Mouse (Mus musculus) liver, embryonic 12.5 days (tissue): ENCODE results near the gene Myo9a. TPM values are rescaled to one million over a fixed set of nuclear protein-coding genes. Genes with fewer than 3 reads are reported as not detected.
A peak's percentile ranks its signal among the peaks of the same experiment; 100 is the strongest.

ENCODE experiments used
- ATAC-seq: fragments of 200-750 bp; cut with Nextera tagmentation; 2 replicates; pipeline ENCODE4 v1.8.0; 2017; ENCODE audit warnings: moderate number of reproducible peaks, mild to moderate bottlenecking, moderate library complexity
- H3K27ac ChIP-seq: fragments of 300-500 bp; sonication (generic); 2 replicates; pipeline ENCODE4 v1.5.1; 2016; ENCODE audit warnings: mild to moderate bottlenecking
- H3K27me3 ChIP-seq: fragments of 300-500 bp; sonication (generic); replicated peaks from 2 replicates; pipeline ENCODE4 v1.6.1; 2016; ENCODE audit warnings: mild to moderate bottlenecking, moderate library complexity
- H3K36me3 ChIP-seq: fragments of 300-500 bp; sonication (generic); 2 replicates; pipeline ENCODE4 v1.6.1; 2016; ENCODE audit warnings: mild to moderate bottlenecking, moderate library complexity
- H3K4me1 ChIP-seq: fragments of 300-500 bp; sonication (generic); 2 replicates; pipeline ENCODE4 v1.6.1; 2016
- H3K4me2 ChIP-seq: fragments of 300-500 bp; sonication (generic); 2 replicates; pipeline ENCODE4 v1.6.1; 2016; ENCODE audit warnings: mild to moderate bottlenecking, moderate library complexity
- H3K4me3 ChIP-seq: fragments of 300-500 bp; sonication (generic); 2 replicates; pipeline ENCODE4 v1.5.1; 2016; ENCODE audit warnings: mild to moderate bottlenecking, moderate library complexity
- H3K9ac ChIP-seq: fragments of 300-500 bp; sonication (generic); 2 replicates; pipeline ENCODE4 v1.6.1; 2016; ENCODE audit warnings: mild to moderate bottlenecking, moderate library complexity
- H3K9me3 ChIP-seq: fragments of 300-500 bp; sonication (generic); replicated peaks from 2 replicates; pipeline ENCODE4 v1.6.1; 2016; ENCODE audit warnings: mild to moderate bottlenecking, moderate library complexity
- WGBS: fragments of 180-500 bp; shearing (Covaris S2); methylation state at CpG from one replicate; pipeline ENCODE4 v1.1.7; 2016; ENCODE audit not compliant: insufficient replicate concordance; 5-methylcytosine and 5-hydroxymethylcytosine counted together
- polyA plus RNA-seq: library from polyadenylated mRNA; unstranded; fragments of >200 nt; fragmentation: Nextera tagmentation; extraction: Ambion mirVana; gene quantifications from 2 replicates; pipeline ENCODE4 v1.2.1, GENCODE M21; 2016

Gene Myo9a
- polyA plus RNA-seq, 1 experiment from 2014 or later: 4.9 TPM

DNA sequence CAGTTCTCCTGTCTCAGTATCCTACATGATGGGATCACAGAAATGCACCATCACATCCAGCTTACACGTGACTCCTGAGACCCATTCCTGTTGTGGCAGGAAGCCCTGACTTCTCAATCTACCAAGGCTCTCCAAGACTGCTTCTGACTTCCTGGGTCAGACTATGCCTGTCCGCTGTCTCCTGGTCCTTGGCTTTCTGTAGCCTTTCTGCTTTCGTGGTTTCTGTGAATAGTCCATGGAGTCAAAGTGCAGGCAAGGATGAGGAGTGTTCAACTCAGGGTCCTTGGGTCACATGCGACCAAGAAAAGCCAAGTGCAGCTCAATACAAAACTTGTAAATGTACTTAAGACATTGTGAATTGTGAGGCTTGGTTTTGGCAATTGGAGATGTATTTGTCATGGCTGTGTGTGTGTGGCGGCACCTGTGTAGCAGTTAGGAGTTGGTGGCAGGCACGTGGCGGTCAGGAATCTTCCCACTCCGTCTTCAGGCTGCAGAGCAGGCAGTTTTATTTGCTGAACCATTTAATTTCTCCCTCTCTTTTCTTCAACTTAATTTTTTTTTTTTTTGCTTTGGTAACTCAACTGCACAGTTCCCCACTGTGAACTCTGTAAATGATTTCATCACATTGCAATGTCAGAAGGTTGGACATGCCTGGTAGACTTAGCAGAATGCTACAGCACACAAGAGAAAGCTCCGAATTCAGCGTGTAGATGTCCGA is 23.0 kb upstream of the Myo9a start:
- ATAC-seq: no peak
- Histone ChIP-seq H3K36me3 (no peaks in the 10 kb centered on the region), H3K4me1 (0 out of 2 replicates have a peak, but pooled peaks cover 3% of the 10 kb centered on the region), H3K4me3 (no peak overlapping the region), H3K27ac (no peak overlapping the region), H3K9ac (no peak overlapping the region), H3K4me2 (no peak overlapping the region), H3K27me3 (0 out of 2 replicates have a peak, but pooled peaks cover 4% of the 10 kb centered on the region), H3K9me3 (no peaks in the 10 kb centered on the region)
- 70% methylated on average over 11 of the region's 11 CpGs for WGBS

DNA sequence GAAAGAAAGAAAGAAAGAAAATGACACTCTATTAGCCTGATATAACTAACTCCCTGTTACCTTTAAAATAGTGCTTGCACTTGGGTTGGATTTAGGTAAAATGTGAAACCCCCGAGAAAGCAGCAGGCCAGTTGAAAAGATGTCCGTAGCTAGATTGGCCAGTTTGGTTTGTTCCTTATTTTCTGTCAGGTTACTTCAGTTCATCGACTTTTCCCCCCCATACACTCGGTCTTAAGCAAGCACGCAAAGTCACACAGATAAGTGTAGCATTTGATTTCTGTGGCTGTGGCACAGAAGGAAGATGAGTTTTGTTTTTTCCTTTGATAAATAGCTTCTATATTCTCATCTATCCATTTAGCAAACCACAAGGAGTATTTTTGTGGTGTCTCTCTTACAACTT is 19.6 kb upstream of the Myo9a start:
- Histone ChIP-seq H3K4me3 (no peak overlapping the region), H3K9me3 (no peaks in the 10 kb centered on the region), H3K27me3 (0 out of 2 replicates have a peak, but pooled peaks cover 4% of the 10 kb centered on the region), H3K36me3 (no peaks in the 10 kb centered on the region), H3K27ac (no peak overlapping the region), H3K4me2 (no peak overlapping the region), H3K4me1 (peaks cover 6% of the 10 kb centered on the region), H3K9ac (no peak overlapping the region)
- no peak for ATAC-seq
- WGBS: 60% methylated on average over 5 of the region's 5 CpGs

DNA sequence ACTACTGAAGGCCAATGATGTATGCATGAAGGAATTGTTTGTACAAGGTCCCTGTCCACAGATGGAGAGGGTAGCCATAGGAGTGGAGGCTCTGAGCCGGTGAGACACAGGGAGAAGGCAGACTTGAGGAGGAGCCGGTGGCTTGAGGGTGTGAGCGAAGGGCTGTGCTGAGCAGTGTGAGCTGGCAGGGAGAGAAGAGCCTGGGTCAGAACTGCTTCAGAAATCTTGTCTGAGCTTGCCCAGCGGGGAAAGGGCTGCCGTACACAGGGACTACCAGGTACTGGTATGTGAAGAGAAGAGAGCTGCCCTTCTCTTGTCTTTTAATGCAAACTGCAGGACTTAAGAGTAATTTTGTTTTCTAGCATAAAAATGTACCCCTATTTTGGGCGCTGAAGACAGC is 17.6 kb upstream of the Myo9a start:
- ATAC-seq: no peak
- Histone ChIP-seq H3K27me3 (no peaks in the 10 kb centered on the region), H3K36me3 (no peaks in the 10 kb centered on the region), H3K9me3 (no peaks in the 10 kb centered on the region), H3K4me2 (no peak overlapping the region), H3K4me3 (no peak overlapping the region), H3K27ac (no peak overlapping the region), H3K9ac (no peak overlapping the region), H3K4me1 (peaks cover 6% of the 10 kb centered on the region)
- WGBS: 63% methylated on average over 6 of the region's 6 CpGs

DNA sequence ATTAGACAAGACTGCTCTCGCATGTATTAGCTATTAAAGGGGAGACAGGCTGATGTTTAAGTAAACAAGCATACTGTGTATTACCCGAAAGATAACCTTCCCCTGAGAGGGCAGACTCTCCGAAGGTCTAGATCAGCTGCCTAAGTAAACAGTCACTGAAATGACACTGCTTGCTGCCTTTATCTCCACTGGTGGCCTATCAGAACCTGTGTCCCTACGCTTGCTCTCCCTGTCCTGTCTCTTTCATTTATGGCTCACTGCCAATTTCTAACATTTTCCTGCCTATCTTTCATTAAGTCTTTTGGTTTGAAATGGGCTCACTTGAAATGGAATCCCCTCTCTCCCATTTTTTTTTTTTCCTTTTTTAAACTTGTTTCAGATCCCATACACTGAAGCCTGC is 15.3 kb upstream of the Myo9a start:
- Histone ChIP-seq H3K27ac (no peak overlapping the region), H3K9ac (no peak overlapping the region), H3K27me3 (no peaks in the 10 kb centered on the region), H3K4me2 (no peak overlapping the region), H3K4me1 (peaks cover 6% of the 10 kb centered on the region), H3K9me3 (no peaks in the 10 kb centered on the region), H3K36me3 (no peaks in the 10 kb centered on the region), H3K4me3 (no peak overlapping the region)
- ATAC-seq: peak; percentile 59; the same call in 1 of the 2 replicates
- WGBS: 29% methylated on average over 4 of the region's 4 CpGs

DNA sequence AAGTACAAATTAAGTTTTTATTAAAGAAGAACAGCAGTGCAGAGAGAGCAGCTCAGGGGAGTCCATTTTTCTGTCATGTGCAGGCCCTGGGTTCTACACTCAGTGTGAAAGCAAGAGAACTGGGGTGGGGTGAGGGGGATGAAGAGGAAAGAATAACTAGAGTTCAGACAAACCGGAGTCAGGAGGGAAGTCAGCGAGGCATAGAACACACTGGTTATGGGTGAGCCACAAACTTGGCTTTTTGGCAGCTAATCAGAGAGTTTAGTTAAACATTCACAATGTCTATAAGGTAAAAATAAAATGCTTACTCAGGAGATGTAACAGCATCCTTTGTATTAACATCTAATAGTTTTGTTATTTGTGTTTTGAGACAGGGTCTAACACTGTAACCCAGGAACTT is 10.1 kb upstream of the Myo9a start:
- no peaks in the 10 kb centered on the region for H3K9me3 ChIP-seq
- H3K36me3 ChIP-seq: no peaks in the 10 kb centered on the region
- peaks cover 12% of the 10 kb centered on the region for H3K4me1 ChIP-seq
- no peak for ATAC-seq
- H3K4me2 ChIP-seq: no peak overlapping the region
- H3K4me3 ChIP-seq: no peak overlapping the region
- 73% methylated on average over 2 of the region's 2 CpGs for WGBS
- no peak overlapping the region for H3K9ac ChIP-seq
- no peak overlapping the region for H3K27ac ChIP-seq
- H3K27me3 ChIP-seq: no peaks in the 10 kb centered on the region

DNA sequence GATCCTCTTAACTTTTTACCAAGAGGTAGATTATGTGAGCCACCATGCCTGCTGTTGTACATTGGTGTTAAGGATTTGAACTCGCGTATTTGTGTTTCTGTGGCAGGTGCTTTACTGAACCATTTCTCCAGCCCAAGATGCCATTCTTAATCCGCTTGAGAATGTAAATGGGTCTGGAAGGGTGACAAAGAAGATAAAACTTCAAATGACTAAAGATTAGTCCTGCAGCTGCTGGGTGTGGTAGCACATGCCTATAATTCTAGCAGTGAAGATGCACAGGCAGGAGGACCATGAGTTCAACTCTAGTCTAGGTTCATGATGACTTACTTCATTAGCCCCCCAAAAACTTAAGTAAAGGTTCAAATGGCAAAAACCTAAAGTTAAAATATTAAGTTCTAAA is 6.8 kb upstream of the Myo9a start:
- peak; percentile 62 for ATAC-seq

DNA sequence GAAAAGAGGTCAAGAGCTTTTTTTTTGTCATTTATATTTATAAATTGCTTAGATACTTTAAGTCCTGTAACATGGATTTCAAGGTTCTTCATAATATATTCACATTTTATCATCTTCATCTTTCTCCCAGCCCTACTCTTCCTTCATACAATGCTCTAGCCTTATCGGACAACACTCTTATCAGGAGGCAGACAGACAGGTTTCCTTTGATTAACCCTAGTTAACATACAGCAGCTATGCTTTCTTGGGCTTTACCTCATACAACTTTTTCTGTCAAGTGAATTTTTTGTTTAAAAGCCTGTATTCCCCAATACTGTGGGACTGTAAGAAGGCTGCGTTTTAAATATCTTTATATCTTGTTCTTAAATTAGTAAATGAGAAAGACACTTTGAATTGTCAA is 2.3 kb upstream of the Myo9a start:
- Histone ChIP-seq H3K9me3 (no peaks in the 10 kb centered on the region), H3K36me3 (no peaks in the 10 kb centered on the region), H3K27me3 (no peaks in the 10 kb centered on the region), H3K9ac (no peak overlapping the region), H3K4me2 (peak overlapping the region; percentile 90), H3K4me1 (peaks cover 34% of the 10 kb centered on the region), H3K27ac (no peak overlapping the region; the same call in 1 of the 2 replicates), H3K4me3 (no peak overlapping the region)
- no peak for ATAC-seq
- 37% methylated on average over 2 of the region's 2 CpGs for WGBS

More for the DNA sequence above, 6.8 kb upstream of the Myo9a start:
- Histone ChIP-seq H3K4me1 (peaks cover 17% of the 10 kb centered on the region), H3K27me3 (no peaks in the 10 kb centered on the region), H3K4me2 (no peak overlapping the region), H3K9me3 (no peaks in the 10 kb centered on the region), H3K9ac (no peak overlapping the region), H3K4me3 (no peak overlapping the region), H3K36me3 (no peaks in the 10 kb centered on the region), H3K27ac (no peak overlapping the region)
- WGBS: 77% methylated on average over 3 of the region's 3 CpGs

DNA sequence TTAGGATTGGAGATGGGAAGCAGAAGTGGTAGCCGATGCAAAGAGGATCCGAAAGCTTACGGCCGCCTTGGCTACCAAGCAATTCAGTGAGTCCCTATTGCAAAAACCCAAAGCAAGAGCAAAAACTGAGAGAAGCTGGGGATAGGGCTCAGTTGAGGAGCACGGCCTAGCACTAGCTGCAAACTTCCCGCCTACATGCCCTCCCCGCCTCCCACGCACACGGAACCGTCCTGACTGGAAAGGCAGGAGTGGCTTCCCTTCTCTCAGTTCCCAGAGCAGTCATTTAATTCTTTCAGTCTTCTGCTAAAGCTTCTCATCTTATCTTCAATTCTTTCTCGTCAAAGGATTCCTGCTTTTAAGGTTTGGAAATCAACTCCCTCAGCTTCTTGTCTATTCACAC is 1.7 kb upstream of the Myo9a start:
- no peak for ATAC-seq
- peak overlapping the region; percentile 90 for H3K4me2 ChIP-seq
- H3K27me3 ChIP-seq: no peaks in the 10 kb centered on the region
- H3K27ac ChIP-seq: peak overlapping the region; percentile 84
- H3K4me3 ChIP-seq: no peak overlapping the region
- 72% methylated on average over 11 of the region's 11 CpGs for WGBS
- H3K36me3 ChIP-seq: no peaks in the 10 kb centered on the region
- no peaks in the 10 kb centered on the region for H3K9me3 ChIP-seq
- H3K9ac ChIP-seq: no peak overlapping the region
- H3K4me1 ChIP-seq: peaks cover 30% of the 10 kb centered on the region

DNA sequence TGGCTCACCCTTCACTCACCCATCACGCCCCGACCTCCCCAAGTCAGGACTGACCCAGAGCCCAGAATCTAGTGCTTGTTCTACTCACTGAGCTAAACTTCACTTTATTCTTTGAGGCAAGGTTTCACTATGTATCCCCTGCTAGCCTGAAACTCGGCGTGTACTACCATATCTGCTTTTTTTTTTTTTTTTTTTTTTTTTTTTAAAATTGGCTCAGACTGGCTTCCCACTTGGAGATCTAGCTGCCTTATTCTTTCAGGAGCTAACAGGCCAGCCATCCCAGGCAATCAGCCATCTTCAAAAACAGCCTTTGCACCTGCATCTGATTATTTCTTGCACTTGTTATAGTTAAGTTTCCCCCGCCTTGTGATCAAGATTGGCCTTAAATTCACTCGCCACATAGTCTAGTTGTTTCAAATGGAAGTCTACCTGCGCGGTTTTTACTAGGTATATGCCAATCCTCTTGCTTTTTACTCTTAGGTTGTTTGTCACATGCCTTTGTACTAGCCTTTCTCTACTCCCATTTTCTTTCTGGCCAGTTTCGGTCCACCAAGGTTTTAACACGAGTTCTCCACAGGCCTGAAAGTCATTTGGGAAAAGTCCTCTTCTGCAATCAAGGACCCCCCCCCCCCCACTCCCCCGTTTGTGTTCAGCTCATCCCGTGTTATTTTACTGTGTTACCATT is 973 bp upstream of the Myo9a start:
- Histone ChIP-seq H3K9me3 (no peaks in the 10 kb centered on the region), H3K4me2 (peak overlapping the region; percentile 90), H3K9ac (peak overlapping the region; percentile 81), H3K27me3 (no peaks in the 10 kb centered on the region), H3K4me1 (peaks cover 24% of the 10 kb centered on the region), H3K36me3 (no peaks in the 10 kb centered on the region), H3K27ac (peak overlapping the region; percentile 84), H3K4me3 (peak overlapping the region; percentile 86)
- ATAC-seq: no peak
- WGBS: 26% methylated on average over 12 of the region's 12 CpGs

DNA sequence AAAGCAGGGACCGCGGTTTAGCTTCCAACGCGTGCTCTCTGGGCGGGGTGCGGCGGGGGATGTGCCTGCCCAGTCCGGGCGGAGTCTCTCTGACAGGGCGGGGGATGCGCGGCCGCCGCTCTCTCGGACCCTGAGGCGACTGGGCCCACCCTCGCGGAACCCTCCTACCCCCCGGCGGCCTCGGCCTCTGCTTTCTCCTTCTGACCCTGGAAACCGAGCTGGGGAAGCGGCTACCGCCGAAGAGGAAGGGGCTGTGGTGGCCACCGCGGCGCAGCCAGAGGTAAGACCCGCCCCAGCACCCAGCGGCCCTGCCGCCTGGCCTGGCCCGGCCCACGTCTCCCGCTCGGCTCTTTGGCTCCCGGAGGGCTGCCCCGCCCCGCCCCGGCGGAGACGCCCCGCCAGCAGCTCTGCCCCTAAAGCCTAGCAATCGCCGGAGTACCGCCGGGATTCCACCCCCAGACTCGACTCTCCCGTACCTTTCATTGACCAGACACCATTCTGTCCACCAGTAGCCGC is 428 bp downstream of the Myo9a start:
- H3K9me3 ChIP-seq: no peaks in the 10 kb centered on the region
- H3K4me1 ChIP-seq: peaks cover 24% of the 10 kb centered on the region
- ATAC-seq: peak; percentile 94
- H3K9ac ChIP-seq: peak overlapping the region; percentile 81
- H3K4me2 ChIP-seq: peak overlapping the region; percentile 90
- H3K36me3 ChIP-seq: no peaks in the 10 kb centered on the region
- no peaks in the 10 kb centered on the region for H3K27me3 ChIP-seq
- under 1% methylated on average over 40 of the region's 49 CpGs for WGBS
- H3K4me3 ChIP-seq: peak overlapping the region; percentile 86
- H3K27ac ChIP-seq: peak overlapping the region; percentile 91

DNA sequence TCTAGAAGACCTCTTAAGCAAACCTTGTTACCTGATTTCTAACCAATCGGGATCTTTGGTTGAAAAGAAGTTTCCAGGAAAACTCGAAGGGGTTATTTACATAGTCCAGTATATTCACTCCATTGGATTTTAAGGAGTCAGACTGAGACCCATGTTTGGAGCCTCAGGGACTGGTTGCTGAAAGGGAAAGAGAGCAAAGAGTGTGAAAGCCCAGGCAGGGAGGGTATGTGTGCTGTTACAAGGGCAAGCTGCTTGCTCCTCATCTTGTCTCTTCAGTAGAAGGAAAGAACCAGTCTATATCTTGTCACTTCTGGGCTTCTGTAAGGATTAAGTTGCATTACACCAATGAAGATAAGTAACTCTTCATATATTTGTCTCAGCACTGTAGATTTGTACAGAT is 1.3 kb downstream of the Myo9a start:
- ATAC-seq: no peak
- 2% methylated on average over 2 of the region's 2 CpGs for WGBS
- Histone ChIP-seq H3K4me3 (peak overlapping the region; percentile 86), H3K4me1 (peaks cover 24% of the 10 kb centered on the region), H3K9me3 (no peaks in the 10 kb centered on the region), H3K27ac (peak overlapping the region; percentile 91), H3K36me3 (no peaks in the 10 kb centered on the region), H3K27me3 (no peaks in the 10 kb centered on the region), H3K4me2 (peak overlapping the region; percentile 90), H3K9ac (peak overlapping the region; percentile 81)

DNA sequence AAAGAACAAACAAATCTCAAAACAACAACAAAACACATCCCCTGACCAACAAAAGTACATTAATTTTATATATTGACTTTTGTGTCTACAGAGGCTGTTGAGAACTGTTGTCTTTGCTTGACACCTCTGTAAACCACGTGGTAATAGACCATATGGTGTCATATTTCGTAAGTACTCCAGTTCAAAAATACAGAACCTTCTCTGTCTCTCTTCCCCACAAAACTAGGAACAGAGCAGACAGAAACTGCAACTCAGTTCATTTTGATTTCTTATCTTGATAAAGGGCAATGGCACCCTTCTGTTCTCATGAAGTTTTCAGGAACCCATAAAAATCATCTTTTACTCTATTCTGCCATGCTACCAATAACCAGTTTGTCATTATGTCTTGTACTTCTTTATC is 4.5 kb downstream of the Myo9a start:
- 47% methylated on average over 2 of the region's 2 CpGs for WGBS
- no peak overlapping the region for H3K9ac ChIP-seq

More for the DNA sequence above, 4.5 kb downstream of the Myo9a start:
- no peaks in the 10 kb centered on the region for H3K9me3 ChIP-seq
- H3K4me2 ChIP-seq: no peak overlapping the region
- H3K4me1 ChIP-seq: peaks cover 6% of the 10 kb centered on the region
- H3K27ac ChIP-seq: no peak overlapping the region
- no peak overlapping the region for H3K4me3 ChIP-seq
- ATAC-seq: no peak
- no peaks in the 10 kb centered on the region for H3K36me3 ChIP-seq
- H3K27me3 ChIP-seq: no peaks in the 10 kb centered on the region
